Mouse (Mus musculus) cerebellum, adult 11 months (tissue): Measurements from ENCODE around the gene Inpp4b.
"Not testable (repeated sequence)": the region's sequence is repeated elsewhere in the genome, so short reads cannot be mapped to it uniquely, and the experiment has no call there.

Experiments used
- DNase-seq: peaks from one replicate; pipeline ENCODE4 v3.0.0; 2022

Inpp4b gene

GRCm38 (mm10) chr8:81788498-81788897 is 446.1 kb downstream of the Inpp4b start:
- DNase-seq = no peak

DNA sequence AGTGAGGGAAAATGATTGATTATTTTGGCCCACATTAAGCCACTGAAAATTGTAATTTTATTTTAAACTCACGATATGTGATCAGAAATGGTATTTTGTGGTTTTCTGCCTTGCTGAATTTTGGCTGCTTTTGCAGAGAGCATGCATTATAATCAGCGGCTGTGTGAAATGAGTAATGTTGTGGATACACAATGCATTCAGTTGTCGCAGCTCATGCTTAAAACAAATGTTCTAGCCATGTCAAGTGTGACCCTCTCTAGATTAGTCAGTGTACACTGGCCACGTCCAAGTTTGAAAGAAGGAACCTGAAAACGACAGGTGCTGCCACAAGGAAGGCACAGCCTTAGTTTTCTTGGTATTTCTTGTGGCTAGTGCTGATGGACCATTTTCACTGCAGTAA is 450.3 kb downstream of the Inpp4b start:
- DNase-seq = no peak

DNA sequence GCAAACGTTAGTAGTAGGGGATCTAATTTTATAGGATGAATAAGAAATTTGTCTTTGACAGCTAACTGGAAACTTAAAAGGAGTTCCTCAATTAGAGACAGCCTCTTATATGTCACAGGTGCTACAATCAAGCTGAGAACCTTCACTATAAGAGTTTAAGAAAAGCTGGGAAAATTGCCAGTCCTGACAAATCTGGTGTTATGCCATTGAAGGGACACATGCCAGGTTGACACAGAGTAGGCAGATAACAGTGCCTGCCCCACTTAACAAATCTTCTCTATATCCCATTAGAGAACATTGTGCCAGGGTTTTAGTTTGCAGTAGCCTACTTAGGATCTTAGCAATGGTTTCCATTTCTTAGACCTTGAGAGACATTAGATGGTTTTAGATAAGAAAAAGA is 456.1 kb downstream of the Inpp4b start:
- peak; percentile 40 for DNase-seq

- no peak for DNase-seq
Measured at GRCm38 (mm10) chr8:81800792-81801191, 458.4 kb downstream of the Inpp4b start.

DNA sequence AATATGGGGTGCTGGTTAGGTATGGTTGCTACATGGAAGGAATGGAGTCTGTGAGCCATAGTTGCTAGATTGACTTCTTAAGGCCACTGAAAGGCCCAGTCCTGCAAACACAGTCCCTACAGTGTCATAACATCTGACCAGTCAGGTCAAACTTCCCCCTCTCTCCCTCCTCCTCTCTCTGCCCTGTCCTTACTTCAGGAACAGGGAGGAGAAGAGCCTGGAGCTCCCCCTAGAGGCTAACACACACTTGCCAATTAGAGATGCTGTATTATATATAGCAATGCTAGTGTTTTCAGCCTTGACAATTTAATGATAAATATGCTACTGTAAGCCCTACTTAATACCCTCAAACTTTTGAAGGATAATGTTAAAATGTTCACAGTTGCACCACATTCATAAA is 464.4 kb downstream of the Inpp4b start:
- DNase-seq = peak; percentile 49

DNA sequence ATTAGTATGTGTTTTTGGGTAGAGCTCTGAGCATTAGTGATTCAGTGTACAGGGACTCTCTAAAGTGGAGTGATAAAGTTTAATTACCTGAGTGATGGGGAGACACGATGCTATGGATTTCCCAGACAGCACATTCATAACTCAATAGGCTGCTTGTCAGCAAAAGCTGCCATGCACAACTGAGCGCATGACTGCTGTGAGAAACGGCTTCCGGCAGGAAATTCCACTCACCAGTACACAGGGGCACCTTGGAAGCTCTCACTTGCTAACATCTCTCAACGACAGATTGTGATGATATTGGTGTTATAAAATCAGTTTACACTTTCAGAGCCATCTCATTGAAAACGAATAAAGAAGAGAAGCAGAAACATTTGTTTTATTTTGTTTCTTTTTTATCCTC is 465.2 kb downstream of the Inpp4b start:
- no peak for DNase-seq

- no peak for DNase-seq
Measured at GRCm38 (mm10) chr8:81808406-81808805, 466.1 kb downstream of the Inpp4b start.

- not testable (repeated sequence) for DNase-seq
Measured at GRCm38 (mm10) chr8:81809414-81809813, 467.1 kb downstream of the Inpp4b start.

DNA sequence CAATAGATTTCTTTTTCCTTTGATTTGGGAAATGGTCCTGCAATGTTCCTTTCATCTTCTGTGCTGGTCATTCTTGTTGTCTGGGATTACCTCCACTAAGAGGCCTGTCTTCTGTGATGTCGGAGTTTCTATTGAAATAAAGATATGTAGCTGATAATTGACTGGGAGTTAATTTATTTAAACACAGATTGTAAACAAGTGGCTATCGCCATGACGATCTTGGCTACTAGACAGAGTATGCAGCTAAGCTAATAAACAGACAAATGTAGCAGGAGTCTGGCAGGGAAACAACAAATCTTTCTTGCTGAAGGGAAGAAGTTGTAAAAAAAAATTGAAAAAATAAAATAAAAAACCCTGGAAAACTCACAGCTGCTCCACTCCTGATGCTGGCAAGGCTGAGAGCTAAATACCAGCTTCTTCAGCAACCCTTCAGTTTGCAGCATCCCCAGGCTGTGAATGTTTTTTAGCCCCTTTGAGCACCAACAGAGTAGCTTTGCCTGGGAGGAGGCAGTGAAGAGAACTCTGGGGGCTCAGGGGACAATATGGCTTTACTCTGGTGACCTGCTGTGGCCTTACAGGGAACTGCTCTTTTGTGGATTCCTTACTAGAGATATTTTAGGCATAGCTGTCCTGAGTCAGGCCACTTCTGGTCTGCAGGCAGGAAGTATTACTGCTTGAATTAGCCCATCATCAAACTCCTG is 469.8 kb downstream of the Inpp4b start:
- no peak for DNase-seq

GRCm38 (mm10) chr8:81814742-81815141 is 472.4 kb downstream of the Inpp4b start:
- DNase-seq = no peak

GRCm38 (mm10) chr8:81815551-81815950 is 473.2 kb downstream of the Inpp4b start:
- no peak for DNase-seq

DNA sequence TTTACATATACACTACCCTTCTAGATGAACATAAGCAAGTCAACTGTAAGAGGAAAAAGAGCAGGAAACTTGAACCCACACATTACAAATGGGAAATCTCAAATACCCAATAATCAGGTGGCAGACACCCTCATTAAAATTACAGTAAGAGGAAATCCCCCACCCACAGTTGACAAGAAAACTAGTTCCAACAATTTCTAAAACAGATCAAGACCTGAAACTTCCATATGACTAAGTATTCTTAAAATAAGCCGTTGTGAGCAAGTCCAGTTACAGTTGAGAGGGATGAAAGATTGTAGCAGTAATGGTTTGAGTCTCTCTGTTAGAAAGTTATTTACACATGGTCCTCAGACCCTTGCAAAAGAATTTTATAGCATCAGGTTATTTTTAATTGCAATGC is 480.8 kb downstream of the Inpp4b start:
- DNase-seq = no peak

- no peak for DNase-seq
Measured at GRCm38 (mm10) chr8:81824975-81825374, 482.6 kb downstream of the Inpp4b start.

- no peak for DNase-seq
Measured at GRCm38 (mm10) chr8:81826406-81826805, 484.1 kb downstream of the Inpp4b start.

- no peak for DNase-seq
Measured at GRCm38 (mm10) chr8:81827306-81827913, 485.1 kb downstream of the Inpp4b start.

DNA sequence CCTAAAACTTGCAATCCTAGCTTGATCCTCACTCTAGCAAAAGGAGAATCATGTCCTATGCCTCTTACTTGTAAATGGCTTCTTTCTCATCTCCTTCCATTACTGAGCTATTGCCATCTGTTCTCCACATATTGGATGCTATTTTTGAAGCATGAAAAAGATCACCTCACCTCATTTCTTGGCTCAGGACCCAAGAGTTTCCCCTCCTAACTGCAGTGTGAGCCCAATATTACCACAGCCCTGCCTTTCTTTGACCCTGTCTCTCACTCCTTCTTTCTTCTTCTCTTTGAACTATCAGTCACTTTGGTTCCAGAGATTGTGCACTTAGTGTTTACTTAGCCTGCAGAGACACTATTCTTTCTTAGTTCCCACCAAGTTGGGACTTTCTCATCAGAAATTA is 489.1 kb downstream of the Inpp4b start:
- DNase-seq = peak; percentile 51

GRCm38 (mm10) chr8:81833852-81834251 is 491.5 kb downstream of the Inpp4b start:
- no peak for DNase-seq

GRCm38 (mm10) chr8:81840512-81840911 is 498.2 kb downstream of the Inpp4b start:
- DNase-seq = no peak

- no peak for DNase-seq
Measured at GRCm38 (mm10) chr8:81844104-81844982, 502.0 kb downstream of the Inpp4b start.

DNA sequence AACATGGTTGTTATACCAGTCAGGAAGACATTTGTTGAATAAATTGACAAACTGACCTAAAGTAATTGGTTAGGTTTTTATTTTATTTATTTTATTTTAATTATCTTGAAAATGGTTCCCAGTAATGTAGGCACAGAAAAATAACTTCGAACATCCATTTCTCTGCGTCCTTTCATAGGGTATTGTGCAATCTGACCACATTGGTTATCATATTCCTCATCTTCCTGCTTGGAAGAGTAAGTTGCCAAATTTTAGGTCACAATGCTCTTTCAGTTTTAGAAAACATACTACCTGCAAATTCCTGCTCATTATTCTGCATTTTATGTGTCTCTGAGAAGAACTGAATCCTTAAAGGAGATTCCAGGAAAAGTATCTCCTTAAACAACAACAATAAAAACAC is 505.6 kb downstream of the Inpp4b start:
- no peak for DNase-seq

DNA sequence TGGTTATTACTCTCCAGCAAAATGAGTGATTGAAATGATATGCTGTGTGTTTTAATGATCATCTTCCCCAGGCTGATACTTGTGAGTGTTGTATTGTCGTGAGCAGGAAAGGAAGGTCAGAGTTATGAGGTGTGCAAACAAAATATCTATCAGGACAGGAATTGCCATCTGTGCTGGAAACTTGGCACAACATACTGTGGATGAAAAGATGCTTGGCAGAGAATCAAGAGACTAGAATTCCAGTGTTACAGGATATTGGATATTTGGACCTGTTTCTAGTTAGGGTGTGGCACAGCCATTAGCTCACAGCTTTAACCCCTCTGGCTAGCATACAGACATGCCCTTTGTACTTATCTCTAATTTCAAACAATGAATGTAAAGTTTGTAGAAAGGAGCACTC is 507.6 kb downstream of the Inpp4b start:
- no peak for DNase-seq

DNA sequence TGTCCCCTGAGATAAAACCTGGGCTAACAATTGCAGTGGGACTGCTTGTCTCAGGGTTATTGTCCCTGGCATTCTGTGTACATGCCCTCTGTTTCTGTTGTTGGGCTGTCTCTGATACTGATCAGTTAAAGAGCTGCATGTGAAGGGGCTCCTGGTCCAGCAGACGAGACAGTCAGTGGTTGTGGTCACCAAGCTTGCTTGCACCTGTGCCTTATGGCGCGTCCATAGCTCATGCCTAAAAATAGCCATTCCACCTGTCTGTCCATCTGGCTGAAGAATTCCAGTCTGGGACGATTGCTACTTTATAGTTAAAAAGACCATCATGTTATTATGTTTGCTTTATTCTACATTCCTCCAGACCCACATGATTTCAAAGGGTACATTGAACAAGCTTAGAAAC is 510.8 kb downstream of the Inpp4b start:
- peak; percentile 78 for DNase-seq

DNA sequence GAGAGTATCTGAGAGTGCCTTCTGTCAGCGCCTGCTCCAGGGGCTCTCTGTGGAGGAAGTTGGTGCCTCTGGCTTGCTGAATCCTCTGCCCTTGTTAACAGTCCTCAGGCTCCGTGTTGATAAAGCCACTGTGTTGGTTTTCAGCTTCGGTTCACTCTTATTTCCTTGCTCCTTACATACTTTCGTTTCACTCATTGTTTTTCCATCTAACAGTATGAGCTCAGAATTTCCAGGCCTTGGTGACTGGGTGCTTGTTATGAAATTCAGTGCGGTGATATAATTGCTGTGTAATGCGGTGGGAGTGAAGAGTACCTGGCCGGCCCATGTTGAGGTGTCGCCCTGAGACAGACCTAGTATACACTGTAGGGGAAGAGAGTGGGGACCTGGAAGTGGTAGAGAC is 512.2 kb downstream of the Inpp4b start:
- no peak for DNase-seq

DNA sequence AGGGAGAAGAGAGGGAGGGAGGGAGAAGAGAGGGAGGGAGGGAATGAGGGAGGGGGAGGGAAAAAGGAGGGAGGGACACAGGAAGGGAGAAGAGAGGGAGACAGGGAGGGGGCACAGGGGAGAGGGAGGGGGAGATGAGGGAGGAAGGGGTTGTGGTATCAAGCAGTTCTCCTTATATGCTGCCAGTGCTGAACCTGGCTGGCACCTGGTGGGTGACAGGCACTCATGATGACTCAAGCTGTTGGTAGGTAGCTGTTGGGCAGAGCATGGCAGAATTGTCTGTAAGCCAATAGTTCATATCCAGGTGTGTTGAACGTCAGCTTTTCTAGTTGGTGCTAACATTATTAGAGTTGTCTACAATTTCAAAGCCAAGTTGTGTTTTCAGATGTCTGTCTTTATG is 512.7 kb downstream of the Inpp4b start:
- DNase-seq = no peak
